25 mouse cellular contexts compared by ENCODE assay signal in genomic region chr10:19802958-19803357, GRCm38 (mm10). TPM values are rescaled to one million over a fixed set of nuclear protein-coding genes. Genes with fewer than 3 reads are reported as not detected.
DNase-seq lines count a peak whose midpoint lies in the region; ATAC-seq and TF ChIP-seq lines count a peak whose summit lies in the region.
"Had no signal": no experiment of that assay in that cellular context is flagged by ENCODE, and none has a peak within 500 bp of the region (broad histone marks: within the 10 kb centered on the region; RNA-seq: fewer than 3 reads in every experiment).

No protein-coding gene starts in this region.

- H3K4me3 ChIP-seq in CH12.LX (replicated peaks in 1 of 3; ENCODE audit: low read depth in 2 of 3, low read length in 2 of 3, poor library complexity in 1 of 3), result no peak overlapping the region
- no peak overlapping the region for H3K4me3 ChIP-seq in kidney, embryonic 15.5 days (replicated peaks)
- H3K4me3 ChIP-seq: forebrain, embryonic 10.5 days; forebrain, embryonic 13.5 days; hindbrain, embryonic 13.5 days; intestine, embryonic 15.5 days had no signal

- ATAC-seq in megakaryocyte progenitor cell, adult 5-6 weeks (replicated peaks; ENCODE audit: poor library complexity), result peak; percentile 60
- no peak for ATAC-seq in kidney, embryonic 15.5 days (replicated peaks; ENCODE audit: low FRiP score)
- ATAC-seq: forebrain, embryonic 13.5 days; forebrain, embryonic 16.5 days; hindbrain, embryonic 16.5 days; intestine, embryonic 15.5 days had no signal

- TF ChIP-seq CTCF in CH12.LX (conservative IDR thresholded peaks at IDR 0.05 in 1 of 2, IDR thresholded peaks at IDR 0.05 in 1 of 2; ENCODE audit: low read depth in 2 of 2, low read length in 2 of 2), result no peak

- H3K9me3 ChIP-seq in CH12.LX (replicated peaks; ENCODE audit: low read length), result no peaks in the 10 kb centered on the region
- H3K9me3 ChIP-seq in kidney, embryonic 15.5 days (replicated peaks), result no peaks in the 10 kb centered on the region
- H3K9me3 ChIP-seq: forebrain, embryonic 13.5 days; intestine, embryonic 15.5 days had no signal

- no peak overlapping the region for H3K9ac ChIP-seq in CH12.LX (ENCODE audit: insufficient read depth, low read depth)
- no peak overlapping the region for H3K9ac ChIP-seq in kidney, embryonic 15.5 days
- H3K9ac ChIP-seq: forebrain, embryonic 13.5 days; hindbrain, embryonic 13.5 days; intestine, embryonic 15.5 days had no signal

- no peaks in the 10 kb centered on the region for H3K27me3 ChIP-seq in CH12.LX (replicated peaks)
- H3K27me3 ChIP-seq in kidney, embryonic 15.5 days, result no peaks in the 10 kb centered on the region
- H3K27me3 ChIP-seq: forebrain, embryonic 13.5 days; hindbrain, embryonic 13.5 days; intestine, embryonic 15.5 days had no signal

- no peaks in the 10 kb centered on the region for H3K4me1 ChIP-seq in CH12.LX (ENCODE audit: control insufficient read depth in 1 of 2, insufficient read depth in 2 of 2)
- no peaks in the 10 kb centered on the region for H3K4me1 ChIP-seq in kidney, embryonic 15.5 days
- H3K4me1 ChIP-seq: forebrain, embryonic 10.5 days; forebrain, embryonic 13.5 days; hindbrain, embryonic 13.5 days; intestine, embryonic 15.5 days had no signal

- no peaks in the 10 kb centered on the region for H3K36me3 ChIP-seq in CH12.LX (replicated peaks in 1 of 2; ENCODE audit: control insufficient read depth in 1 of 2, insufficient read depth in 1 of 2, low read length in 1 of 2)
- no peaks in the 10 kb centered on the region for H3K36me3 ChIP-seq in kidney, embryonic 15.5 days
- H3K36me3 ChIP-seq: forebrain, embryonic 10.5 days; hindbrain, embryonic 13.5 days; intestine, embryonic 15.5 days had no signal

- H3K79me2 ChIP-seq in CH12.LX (replicated peaks; ENCODE audit: control insufficient read depth, extremely low read depth, insufficient read depth, poor library complexity, severe bottlenecking), result no peaks in the 10 kb centered on the region

- H3K27ac ChIP-seq in CH12.LX (ENCODE audit: insufficient read depth, low read depth), result no peak overlapping the region
- no peak overlapping the region for H3K27ac ChIP-seq in kidney, embryonic 15.5 days
- H3K27ac ChIP-seq: forebrain, embryonic 10.5 days; forebrain, embryonic 13.5 days; hindbrain, embryonic 13.5 days; intestine, embryonic 15.5 days had no signal

- dilution Hi-C loops in CH12.LX (cut with MboI; ENCODE audit: extremely low pct_ligation_motif_present, extremely low pct_unique_long_range_greater_than_20kb, low sequenced_read_pairs), result no loop called here

- no peak overlapping the region for H3K4me2 ChIP-seq in CH12.LX (ENCODE audit: insufficient read depth, low read depth, poor library complexity, severe bottlenecking)
- no peak overlapping the region for H3K4me2 ChIP-seq in kidney, embryonic 15.5 days
- H3K4me2 ChIP-seq: forebrain, embryonic 13.5 days; heart, embryonic 11.5 days; hindbrain, embryonic 13.5 days; intestine, embryonic 15.5 days had no signal

- DNase-seq in CH12.LX (ENCODE audit: extremely low read depth) (peak; percentile 23), MEL-GATA-1-ER (ENCODE audit: extremely low read depth, low read depth) (peak; percentile 63)
- no peak for DNase-seq in spleen, postnatal 10 days (ENCODE audit: low spot score in 2 of 2)
- DNase-seq in urinary bladder, postnatal 10 days (ENCODE audit: low spot score), result no peak
- DNase-seq: adrenal gland, adult 2 months; adrenal gland, postnatal 14 days; cerebellum, adult 11-12 months; cerebellum, adult 8-10 months; cerebellum, postnatal 10 days; cerebellum, postnatal 36 days; gastrocnemius, postnatal 10 days; gastrocnemius, postnatal 36 days; heart, adult 11 months had no signal

- in situ Hi-C loops in CH12.LX (cut with MboI; ENCODE audit: low pct_ligation_motif_present, low pct_unique_long_range_greater_than_20kb, low sequenced_read_pairs), result no loop called here

- 85% methylated on average over 7 of the region's 7 CpGs for WGBS in kidney, embryonic 15.5 days

- TF ChIP-seq RAD21 in CH12.LX (IDR thresholded peaks at IDR 0.05; ENCODE audit: low read depth, low read length), result no peak

- no peak for TF ChIP-seq POLR2A in CH12.LX (IDR thresholded peaks at IDR 0.05; ENCODE audit: low read depth, low read length)

- TF ChIP-seq EP300 in CH12.LX (IDR thresholded peaks at IDR 0.05; ENCODE audit: low read length), result no peak

TF ChIP-seq in CH12.LX, 34 proteins besides CTCF, POLR2A, EP300 and RAD21:
- no peak for TF ChIP-seq JUN (IDR thresholded peaks at IDR 0.05; ENCODE audit: insufficient read depth, low read depth, low read length)
- no peak for TF ChIP-seq ZNF384 (IDR thresholded peaks at IDR 0.05; ENCODE audit: low read depth, low read length)
- no peak for TF ChIP-seq MXI1 (IDR thresholded peaks at IDR 0.05; ENCODE audit: low read depth, low read length)
- no peak for TF ChIP-seq UBTF (IDR thresholded peaks at IDR 0.05; ENCODE audit: low read depth, low read length)
- TF ChIP-seq ETS1 (conservative IDR thresholded peaks at IDR 0.05; ENCODE audit: low read depth, low read length), result no peak
- TF ChIP-seq USF1 (IDR thresholded peaks at IDR 0.05; ENCODE audit: low read depth, low read length), result no peak
- no peak for TF ChIP-seq PAX5 (IDR thresholded peaks at IDR 0.05; ENCODE audit: low read length)
- TF ChIP-seq MYC (IDR thresholded peaks at IDR 0.05; ENCODE audit: low read depth, low read length), result no peak
- no peak for TF ChIP-seq USF2 (conservative IDR thresholded peaks at IDR 0.05; ENCODE audit: low read depth, low read length)
- TF ChIP-seq RCOR1 (conservative IDR thresholded peaks at IDR 0.05; ENCODE audit: low read depth, low read length), result no peak
- TF ChIP-seq CHD1 (IDR thresholded peaks at IDR 0.05; ENCODE audit: low read depth, low read length), result no peak
- no peak for TF ChIP-seq MAX (IDR thresholded peaks at IDR 0.05; ENCODE audit: low read length)
- no peak for TF ChIP-seq SIN3A (IDR thresholded peaks at IDR 0.05; ENCODE audit: low read length)

RNA-seq across cellular contexts. Expression of gene Slc35d3, which starts 48.3 kb away (rescaled TPM):
- 0.21 and 0.93 TPM in 2 replicates for total RNA-seq in CH12.LX (2012; rRNA removed)
- total RNA-seq in CH12.LX (2014; rRNA removed), result 0.52 and 0.57 TPM in 2 replicates
- polyA plus RNA-seq in CH12.LX (2012; ENCODE audit: insufficient read length, low read depth), result 0.37 and 0.40 TPM in 2 replicates
- total RNA-seq in megakaryocyte progenitor cell, adult 5-6 weeks (2015), result 0.22 and 1.1 TPM in 2 replicates
- 0.68 TPM in 1 of 2 replicates, not detected in the other for total RNA-seq in megakaryocyte progenitor cell, adult 5-6 weeks (2017)
- 0.22 and 1.1 TPM in 2 replicates for polyA plus RNA-seq in kidney, embryonic 15.5 days (2015; fragmentation: Nextera tagmentation; extraction: Ambion mirVana)
- total RNA-seq: gastrocnemius, adult 18-20 months; gastrocnemius, postnatal 10 days; gastrocnemius, postnatal 36 days; heart, adult 8-10 months; heart, postnatal 25 days had no signal

Comparison
In these comparisons a context has a peak if more than half of its experiments do, and no peak if none do; other contexts are left out.
1. DNase-seq: peak in CH12.LX (single experiment) and MEL-GATA-1-ER (single experiment); none in spleen, postnatal 10 days (0 of 2) and urinary bladder, postnatal 10 days (single experiment).